Mouse (Mus musculus) right cerebral cortex, postnatal 10 days (tissue): ENCODE data around the gene Gtf2h5.

ENCODE experiments used
- DNase-seq, 2 experiments: peaks; one replicate each; pipeline ENCODE4 v3.0.0; 2021; ENCODE audit warnings: low spot score in 2 of 2

Gtf2h5 gene

GRCm38 (mm10) chr17:6113653-6114052 lies 34.1 kb downstream of the Gtf2h5 start:
- DNase-seq, result no peak

DNA sequence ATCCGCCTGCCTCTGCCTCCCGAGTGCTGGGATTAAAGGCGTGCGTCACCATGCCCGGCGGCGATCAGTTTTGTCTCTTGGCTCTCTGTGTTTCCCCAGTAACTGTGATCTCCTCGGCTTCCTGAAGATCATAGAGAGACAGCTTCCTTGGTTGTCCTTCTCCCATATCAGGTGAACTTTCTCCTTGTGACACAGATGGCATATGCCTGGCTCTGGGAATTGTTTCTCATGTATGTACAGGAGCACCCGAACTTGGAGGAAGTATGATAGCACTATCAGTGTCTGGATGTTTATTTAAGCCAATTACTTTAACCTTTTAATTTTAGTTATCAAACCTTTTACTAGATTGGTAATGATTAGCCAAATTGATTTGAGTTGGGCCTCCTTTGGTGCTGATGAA lies 35.5 kb downstream of the Gtf2h5 start:
- no peak for DNase-seq

DNA sequence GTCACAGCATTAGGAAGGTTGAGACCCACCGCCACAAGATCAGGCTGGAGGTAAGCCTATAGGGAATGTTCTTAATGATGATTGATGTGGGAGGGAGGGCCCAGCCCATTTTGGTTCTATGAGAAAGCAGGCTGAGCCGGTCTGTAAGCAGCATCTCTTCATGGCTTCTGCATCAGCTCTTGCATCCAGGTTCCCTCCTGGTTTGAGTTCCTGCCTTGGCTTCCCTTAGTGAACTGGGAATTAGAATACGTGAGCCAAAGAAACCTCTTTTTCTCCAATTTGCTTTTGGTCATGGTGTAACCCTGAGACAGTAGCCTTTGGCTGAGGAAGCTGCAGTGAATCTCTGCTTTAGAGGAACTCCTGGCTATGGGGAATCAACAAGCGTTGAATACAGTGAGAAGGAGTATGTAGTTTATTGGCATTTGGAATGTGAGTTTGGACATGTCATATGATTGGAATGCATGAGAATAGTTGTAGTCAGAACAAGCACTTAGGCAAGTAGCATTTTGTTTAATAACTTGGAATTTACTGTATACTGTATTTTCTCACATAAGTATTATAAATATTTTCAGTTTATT lies 37.7 kb downstream of the Gtf2h5 start:
- no peak for DNase-seq

GRCm38 (mm10) chr17:6117917-6118316 lies 38.3 kb downstream of the Gtf2h5 start:
- DNase-seq, result no peak

GRCm38 (mm10) chr17:6118861-6119260 lies 39.3 kb downstream of the Gtf2h5 start:
- DNase-seq, result no peak

GRCm38 (mm10) chr17:6123776-6124175 lies 44.2 kb downstream of the Gtf2h5 start:
- DNase-seq, result no peak

GRCm38 (mm10) chr17:6125441-6125840 lies 45.9 kb downstream of the Gtf2h5 start:
- DNase-seq, result no peak

GRCm38 (mm10) chr17:6128039-6128438 lies 48.5 kb downstream of the Gtf2h5 start:
- no peak for DNase-seq

GRCm38 (mm10) chr17:6129361-6129760 lies 49.8 kb downstream of the Gtf2h5 start:
- peak; percentile 55 for DNase-seq

- no peak for DNase-seq
Measured at GRCm38 (mm10) chr17:6131083-6131482, 51.5 kb downstream of the Gtf2h5 start.
